Comparison of ENCODE assay signal across 8 mouse cellular contexts in genomic region chr5:18360956-18361355, GRCm38 (mm10). TPM values are rescaled to one million over a fixed set of nuclear protein-coding genes. Genes with fewer than 3 reads are reported as not detected.
A peak's percentile ranks its signal among the peaks of the same experiment; 100 is the strongest.
DNase-seq lines count a peak whose midpoint lies in the region; ATAC-seq and TF ChIP-seq lines count a peak whose summit lies in the region.

No protein-coding gene starts in this region.

- no peak overlapping the region for H3K9ac ChIP-seq in liver, embryonic 12.5 days

- no peak overlapping the region for H3K27ac ChIP-seq in testis, adult 2 months (ENCODE audit: control insufficient read depth, insufficient read depth, low read depth, low read length)
- H3K27ac ChIP-seq in liver, embryonic 12.5 days: no peak overlapping the region

- peak overlapping the region; percentile 92 for H3K4me3 ChIP-seq in testis, adult 2 months (ENCODE audit: control insufficient read depth, low read depth, low read length)
- peak overlapping the region; percentile 60; the same call in 1 of the 2 replicates for H3K4me3 ChIP-seq in liver, embryonic 12.5 days

- no peaks in the 10 kb centered on the region for H3K36me3 ChIP-seq in testis, adult 2 months (ENCODE audit: control insufficient read depth, insufficient read depth, low read length)
- H3K36me3 ChIP-seq in liver, embryonic 12.5 days: no peaks in the 10 kb centered on the region

- DNase-seq in cerebellum, adult 9-11 months: peak; percentile 43
- DNase-seq in cerebellum, postnatal 14 days: no peak
- DNase-seq in testis, postnatal 10 days (ENCODE audit: low spot score): no peak
- DNase-seq in spleen, adult 12 weeks (ENCODE audit: low spot score): no peak
- DNase-seq in natural killer cell, adult 2 months (ENCODE audit: low spot score in 2 of 2): no peak
- DNase-seq in ovary, adult 18-20 months (ENCODE audit: low spot score): no peak

- no peaks in the 10 kb centered on the region for H3K9me3 ChIP-seq in liver, embryonic 12.5 days (replicated peaks)

- no peaks in the 10 kb centered on the region for H3K27me3 ChIP-seq in testis, adult 2 months (ENCODE audit: control insufficient read depth, insufficient read depth, low read length)
- H3K27me3 ChIP-seq in liver, embryonic 12.5 days (replicated peaks): peaks cover 40% of the 10 kb centered on the region

- no peak for TF ChIP-seq POLR2A in testis, adult 2 months (IDR thresholded peaks at IDR 0.05; ENCODE audit: control insufficient read depth, low read depth, low read length)

- no peak for ATAC-seq in liver, embryonic 12.5 days

- WGBS in liver, embryonic 12.5 days (ENCODE audit: insufficient replicate concordance): 32% methylated on average over 6 of the region's 6 CpGs

- no peak for TF ChIP-seq CTCF in testis, adult 2 months (IDR thresholded peaks at IDR 0.05; ENCODE audit: control insufficient read depth, insufficient read depth, insufficient replicate concordance, low read depth, low read length)

- peaks cover 9% of the 10 kb centered on the region for H3K4me1 ChIP-seq in testis, adult 2 months (ENCODE audit: control insufficient read depth, insufficient read depth, low read length)
- 0 out of 2 replicates have a peak, but pooled peaks cover 8% of the 10 kb centered on the region for H3K4me1 ChIP-seq in liver, embryonic 12.5 days

- H3K4me2 ChIP-seq in liver, embryonic 12.5 days: peak overlapping the region; percentile 78

RNA-seq across cellular contexts. Expression of gene Gnai1, which starts 0.8 kb away (rescaled TPM):
- polyA plus RNA-seq in testis, adult 2 months (2012; rRNA removed): 1.9 and 2.5 TPM in 2 replicates
- 3.6 and 4.2 TPM in 2 replicates for polyA plus RNA-seq in liver, embryonic 12.5 days (2016; fragmentation: Nextera tagmentation; extraction: Ambion mirVana)
